Comparison of ENCODE assay signal across 12 mouse cellular contexts in genomic region chr12:51493476-51493875, GRCm38 (mm10).
"Had no signal": no experiment of that assay in that cellular context is flagged by ENCODE, and none has a peak within 500 bp of the region (broad histone marks: within the 10 kb centered on the region; RNA-seq: fewer than 3 reads in every experiment).

No protein-coding gene starts in this region.

- H3K9me3 ChIP-seq: limb, embryonic 12.5 days; midbrain, embryonic 13.5 days had no signal

- H3K4me2 ChIP-seq: limb, embryonic 12.5 days; midbrain, embryonic 13.5 days had no signal

- ATAC-seq: intestine, postnatal 0 days; lung, postnatal 0 days; midbrain, embryonic 13.5 days had no signal

- H3K4me3 ChIP-seq: layer of hippocampus, adult 2 months; limb, embryonic 12.5 days; midbrain, embryonic 13.5 days had no signal

- H3K27ac ChIP-seq: layer of hippocampus, adult 2 months; liver, embryonic 14.5 days; midbrain, embryonic 13.5 days had no signal

- H3K27me3 ChIP-seq: limb, embryonic 12.5 days; midbrain, embryonic 13.5 days had no signal

- H3K36me3 ChIP-seq: limb, embryonic 12.5 days; midbrain, embryonic 13.5 days had no signal

- H3K4me1 ChIP-seq: limb, embryonic 12.5 days; midbrain, embryonic 13.5 days had no signal

- H3K9ac ChIP-seq: limb, embryonic 12.5 days; liver, embryonic 14.5 days; midbrain, embryonic 13.5 days had no signal

- DNase-seq: kidney, postnatal 4 days; liver; lung, adult 2 months; lung, postnatal 36 days; spleen, adult 18-20 months; thymus, postnatal 36 days had no signal
